ENCODE assay signal across 22 mouse cellular contexts in the genomic region with DNA sequence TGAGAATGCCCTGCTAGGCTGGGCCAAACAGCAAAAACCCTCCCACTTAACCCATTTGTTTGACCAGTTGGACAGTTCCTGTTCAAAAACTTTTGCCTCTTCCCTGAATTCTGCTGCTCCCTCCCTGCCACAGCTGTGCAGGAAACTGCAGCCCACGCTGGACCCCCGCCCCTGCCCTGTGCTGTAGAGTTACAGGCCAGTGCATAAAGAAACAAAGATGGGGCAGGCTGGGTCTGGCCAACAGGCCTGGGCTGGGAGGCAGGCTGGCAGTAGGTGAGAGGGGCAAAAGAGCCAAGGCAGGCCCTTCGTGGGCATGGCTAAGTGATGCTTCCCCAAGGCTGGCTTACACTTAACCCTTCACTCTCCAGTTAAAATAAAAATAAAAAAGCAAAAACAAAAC. TPM values are rescaled to one million over a fixed set of nuclear protein-coding genes. Genes with fewer than 3 reads are reported as not detected.
"Had no signal": no experiment of that assay in that cellular context is flagged by ENCODE, and none has a peak within 500 bp of the region (broad histone marks: within the 10 kb centered on the region; RNA-seq: fewer than 3 reads in every experiment).

No protein-coding gene starts in this region.

- H3K36me3 ChIP-seq: lung, embryonic 15.5 days; midbrain, embryonic 13.5 days; midbrain, embryonic 15.5 days; neural tube, embryonic 12.5 days; stomach, embryonic 15.5 days had no signal

- H3K4me1 ChIP-seq: lung, embryonic 15.5 days; megakaryocyte, embryonic 14.5 days; midbrain, embryonic 13.5 days; midbrain, embryonic 15.5 days; neural tube, embryonic 12.5 days; stomach, embryonic 15.5 days had no signal

- DNase-seq: lung, adult 2 months; lung, postnatal 14 days; lung, postnatal 36 days; right cerebral cortex, postnatal 14 days; thymus, adult 2 months; thymus, postnatal 25 days; thymus, postnatal 4 days had no signal

- H3K27ac ChIP-seq: lung, embryonic 15.5 days; macrophage; midbrain, embryonic 13.5 days; midbrain, embryonic 15.5 days; neural tube, embryonic 12.5 days; stomach, embryonic 15.5 days; stomach, postnatal 0 days had no signal

- H3K4me2 ChIP-seq: lung, embryonic 15.5 days; midbrain, embryonic 11.5 days; midbrain, embryonic 13.5 days; midbrain, embryonic 15.5 days; neural tube, embryonic 12.5 days; stomach, embryonic 15.5 days had no signal

- H3K9me3 ChIP-seq: lung, embryonic 15.5 days; megakaryocyte, embryonic 14.5 days; midbrain, embryonic 15.5 days; stomach, embryonic 15.5 days had no signal

- H3K27me3 ChIP-seq: lung, embryonic 15.5 days; megakaryocyte, embryonic 14.5 days; midbrain, embryonic 13.5 days; midbrain, embryonic 15.5 days; neural tube, embryonic 12.5 days; stomach, embryonic 15.5 days had no signal

- H3K4me3 ChIP-seq: lung, embryonic 15.5 days; megakaryocyte, embryonic 14.5 days; midbrain, embryonic 13.5 days; midbrain, embryonic 15.5 days; neural tube, embryonic 12.5 days; stomach, embryonic 15.5 days had no signal

- ATAC-seq: lung, postnatal 0 days; midbrain, embryonic 13.5 days; midbrain, embryonic 15.5 days had no signal

- H3K9ac ChIP-seq: lung, embryonic 15.5 days; midbrain, embryonic 13.5 days; midbrain, embryonic 15.5 days; neural tube, embryonic 12.5 days; stomach, embryonic 15.5 days had no signal

RNA-seq across cellular contexts. Expression of a gene that starts 12.3 kb away (rescaled TPM):
- polyA plus RNA-seq: lung, adult 2 months; lung, embryonic 15.5 days; lung, postnatal 0 days; macrophage; midbrain, embryonic 11.5 days; midbrain, embryonic 13.5 days; midbrain, embryonic 15.5 days; midbrain, postnatal 0 days; neural tube, embryonic 12.5 days; neural tube, embryonic 14.5 days; spleen, adult 2 months; stomach, embryonic 15.5 days; stomach, postnatal 0 days; testis, adult 2 months; thymus, adult 2 months; urinary bladder, adult 2 months had no signal

RNA-seq across cellular contexts. Expression of a gene that starts 20.0 kb away (rescaled TPM):
- polyA plus RNA-seq: lung, adult 2 months; lung, embryonic 15.5 days; lung, postnatal 0 days; macrophage; midbrain, embryonic 11.5 days; midbrain, embryonic 13.5 days; midbrain, embryonic 15.5 days; midbrain, postnatal 0 days; neural tube, embryonic 12.5 days; neural tube, embryonic 14.5 days; spleen, adult 2 months; stomach, embryonic 15.5 days; stomach, postnatal 0 days; testis, adult 2 months; thymus, adult 2 months; urinary bladder, adult 2 months had no signal

RNA-seq across cellular contexts. Expression of a gene that starts 33.5 kb away (rescaled TPM):
- polyA plus RNA-seq: lung, adult 2 months; lung, embryonic 15.5 days; lung, postnatal 0 days; macrophage; midbrain, embryonic 11.5 days; midbrain, embryonic 13.5 days; midbrain, embryonic 15.5 days; midbrain, postnatal 0 days; neural tube, embryonic 12.5 days; neural tube, embryonic 14.5 days; spleen, adult 2 months; stomach, embryonic 15.5 days; testis, adult 2 months; thymus, adult 2 months; urinary bladder, adult 2 months had no signal

RNA-seq across cellular contexts. Expression of a gene that starts 34.4 kb away (rescaled TPM):
- polyA plus RNA-seq: lung, embryonic 15.5 days; lung, postnatal 0 days; macrophage; midbrain, embryonic 11.5 days; midbrain, embryonic 13.5 days; midbrain, embryonic 15.5 days; midbrain, postnatal 0 days; neural tube, embryonic 12.5 days; neural tube, embryonic 14.5 days; spleen, adult 2 months; stomach, embryonic 15.5 days; testis, adult 2 months; urinary bladder, adult 2 months had no signal
